Mouse (Mus musculus) bone marrow macrophage, adult 2 months (primary cell): ENCODE measurements at regions not wholly inside any gene's neighbourhood (a gene's known extent, or its start where the extent isn't known, plus 50 kb on each side); places are given as distances from the start of the nearest gene placed in this dataset.

Source experiments
- CTCF ChIP-seq: IDR thresholded peaks from 2 replicates; pipeline ENCODE4 v1.5.1; 2012; ENCODE audit warnings: low read depth, mild to moderate bottlenecking, low read length, moderate library complexity
- POLR2A ChIP-seq: IDR thresholded peaks from 2 replicates; pipeline ENCODE4 v1.6.1; 2012; ENCODE audit warnings: mild to moderate bottlenecking, low read depth, low read length, borderline replicate concordance

DNA sequence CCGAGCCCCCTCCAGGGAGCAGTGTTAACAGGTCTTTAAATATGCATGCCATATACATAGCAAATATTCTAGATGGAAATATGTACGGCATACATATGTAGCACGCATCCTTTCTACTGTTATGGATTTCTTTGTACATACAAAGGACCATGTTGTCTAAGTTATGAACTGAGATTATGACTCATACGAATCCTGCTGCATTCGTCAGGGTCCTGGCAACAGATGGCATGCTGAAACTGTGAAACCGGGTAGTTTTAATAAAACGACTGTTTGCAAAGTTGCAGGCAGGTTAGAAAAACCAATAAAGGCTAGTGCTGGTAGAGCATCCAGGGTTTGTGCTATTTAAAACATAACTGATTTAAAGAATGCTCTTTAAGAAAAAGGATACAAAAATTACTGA lies 88.8 kb upstream of the Tlk1 start:
- TF ChIP-seq POLR2A (no peak), CTCF (no peak)
